In the genomic region with DNA sequence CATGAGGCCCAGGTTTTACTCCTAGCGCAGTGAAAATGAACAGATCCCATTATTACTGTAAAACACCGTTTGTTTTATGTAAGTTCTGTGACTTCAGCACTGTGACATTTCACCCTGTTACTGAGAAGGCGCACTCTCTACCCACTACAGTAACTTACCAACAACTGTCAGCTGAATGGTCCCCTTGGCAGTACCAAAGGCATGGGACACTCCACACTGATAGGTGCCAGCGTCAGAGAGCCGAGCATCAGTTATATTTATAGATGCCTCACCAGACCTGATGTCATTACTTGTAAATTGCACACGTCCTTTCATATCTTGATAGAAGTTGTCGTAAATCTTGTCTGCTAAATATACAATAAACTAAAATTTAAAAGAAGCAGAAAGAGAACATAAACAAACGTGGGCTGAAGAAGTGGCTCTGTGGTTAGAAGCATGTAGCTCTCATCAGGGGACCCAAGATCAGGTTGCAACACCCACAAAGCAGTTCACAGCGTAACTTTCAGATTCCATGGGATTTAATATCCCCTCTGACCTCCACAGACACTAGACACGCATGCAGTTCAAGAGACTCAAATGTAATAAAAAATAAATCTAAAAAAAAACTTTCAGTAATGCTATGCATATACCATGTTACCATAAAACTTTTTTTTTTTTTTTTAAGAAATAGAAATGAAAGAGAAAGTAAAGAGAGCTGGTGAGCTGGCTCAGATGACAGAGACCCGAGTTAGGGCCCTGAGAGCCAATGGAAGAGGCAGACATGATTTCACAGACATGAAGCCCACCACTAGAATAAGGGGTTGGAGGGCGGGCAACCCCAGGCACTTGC, we compare ENCODE assay signal across 1 mouse cellular context.
TF ChIP-seq lines count a peak whose summit lies in the region.

No protein-coding gene starts in this region.

TF ChIP-seq in MEL, 35 proteins besides CTCF, POLR2A, EP300 and RAD21 (continued from another document):
- TF ChIP-seq POLR2AphosphoS5 (IDR thresholded peaks at IDR 0.05; ENCODE audit: borderline replicate concordance, low read depth, low read length) (no peak), RCOR1 (IDR thresholded peaks at IDR 0.05; ENCODE audit: low read depth, low read length) (no peak), ZNF384 (IDR thresholded peaks at IDR 0.05; ENCODE audit: low read depth, low read length) (0 out of 2 replicates have a peak, but pooled peaks have one; percentile 28)
